Mouse (Mus musculus): ENCODE data around the gene Trip6.
"Not testable (repeated sequence)": the region's sequence is repeated elsewhere in the genome, so short reads cannot be mapped to it uniquely, and the experiment has no call there.

Gene Trip6

DNA sequence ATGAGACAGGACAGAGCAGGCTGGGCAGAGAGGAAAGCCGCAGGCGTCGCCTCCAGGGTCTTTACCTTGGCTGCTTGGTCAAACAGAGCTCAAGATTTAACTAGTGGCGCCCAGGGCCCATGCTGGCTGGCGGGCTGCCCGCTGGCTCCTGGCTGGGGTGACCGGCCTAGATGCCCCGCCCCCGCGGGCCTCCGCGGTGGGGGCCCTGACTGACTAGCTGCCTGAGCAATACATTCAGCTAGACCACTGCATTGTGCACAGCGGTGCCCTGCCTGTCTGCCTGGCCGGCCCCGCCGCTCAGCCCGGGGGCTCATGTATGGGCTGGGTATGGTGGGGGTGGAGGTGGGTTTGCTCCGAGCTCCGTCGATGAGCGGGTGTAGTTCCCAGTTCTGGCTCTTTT, 13.0 kb downstream of the Trip6 start:
- DNase-seq (ENCODE audit: low read depth, low spot score), result no peak

GRCm38 (mm10) chr5:137299240-137299639, 15.0 kb downstream of the Trip6 start:
- no peak for DNase-seq (ENCODE audit: low read depth, low spot score)

- DNase-seq (ENCODE audit: low read depth, low spot score), result no peak
These were observed 17.1 kb downstream of the Trip6 start for GRCm38 (mm10) chr5:137297126-137297525.

DNA sequence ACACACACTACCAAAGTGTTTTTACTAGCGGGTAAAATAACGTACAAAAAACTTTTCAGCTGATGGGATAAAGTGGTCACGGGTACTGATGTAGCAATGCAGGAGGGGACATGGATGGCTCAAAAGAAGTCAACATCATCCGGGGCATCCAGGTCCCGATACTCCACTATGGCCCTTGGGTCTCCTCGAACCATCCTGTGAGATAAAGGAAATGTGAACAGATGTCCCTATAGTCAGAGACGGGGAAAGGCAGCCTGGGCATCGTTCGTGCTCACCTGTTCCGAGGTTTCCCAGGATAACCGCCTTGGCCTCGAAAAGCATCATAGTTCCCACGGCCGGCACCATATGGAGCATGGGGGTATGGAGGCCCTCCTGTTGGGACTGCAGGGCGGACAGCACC, 18.5 kb downstream of the Trip6 start:
- DNase-seq (ENCODE audit: low read depth, low spot score), result no peak

- no peak for DNase-seq (ENCODE audit: low read depth, low spot score)
These were observed 18.9 kb downstream of the Trip6 start for GRCm38 (mm10) chr5:137295296-137295695.

DNA sequence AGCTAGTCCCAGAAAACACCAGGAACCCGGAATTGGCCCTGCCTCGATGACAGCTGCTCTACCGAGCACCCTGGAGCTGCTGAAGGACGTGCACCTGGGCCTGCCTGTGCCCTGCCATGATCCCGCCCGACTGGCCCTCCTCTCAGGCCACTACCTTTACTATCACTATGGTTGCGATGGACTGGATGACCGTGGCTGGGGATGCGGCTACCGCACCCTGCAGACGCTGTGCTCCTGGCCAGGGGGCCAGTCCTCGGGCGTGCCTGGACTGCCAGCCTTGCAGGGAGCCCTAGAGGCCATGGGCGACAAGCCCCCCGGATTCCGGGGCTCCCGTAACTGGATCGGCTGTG, 19.5 kb downstream of the Trip6 start:
- DNase-seq (ENCODE audit: low read depth, low spot score), result no peak

DNA sequence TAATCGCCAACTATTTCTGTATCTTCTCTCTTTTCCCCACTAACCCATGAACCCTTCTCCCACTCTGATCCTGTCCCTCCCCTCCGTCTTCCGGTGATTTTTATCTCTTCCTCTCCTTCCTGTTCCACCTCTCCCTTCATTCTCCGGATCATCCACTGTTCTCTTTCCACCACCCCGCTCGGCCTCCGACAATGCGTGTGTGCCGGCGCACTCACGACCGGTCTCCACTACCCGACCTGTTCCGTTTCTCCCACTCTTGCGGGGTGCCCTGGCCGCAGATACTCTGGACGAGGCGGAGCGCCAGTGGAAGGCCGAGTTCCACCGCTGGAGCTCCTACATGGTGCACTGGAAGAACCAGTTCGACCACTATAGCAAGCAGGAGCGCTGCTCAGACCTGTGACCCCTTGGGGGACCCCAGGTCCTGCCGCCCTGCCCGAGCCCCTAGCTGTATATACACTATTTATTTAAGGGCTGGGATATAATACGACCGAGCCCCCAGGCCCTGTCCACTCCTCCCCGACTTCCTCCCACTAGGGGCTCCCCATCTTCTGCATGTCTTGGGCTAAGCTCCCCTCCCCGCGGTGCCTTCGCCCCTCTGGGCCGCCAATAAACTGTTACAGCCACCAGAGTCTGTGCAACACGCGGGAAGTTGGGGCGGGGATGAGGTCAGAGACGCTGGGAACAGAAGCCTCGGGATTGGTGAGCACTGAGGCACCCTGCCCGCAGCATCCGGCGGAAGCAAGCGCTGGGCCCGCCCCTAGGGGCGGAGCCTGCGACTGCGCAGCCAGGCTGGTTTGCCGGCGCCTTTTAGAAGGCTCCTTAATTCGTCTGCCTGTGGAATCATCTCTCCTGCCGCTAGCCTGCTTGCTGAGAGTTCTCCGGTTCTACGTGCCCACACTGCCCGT, 20.1 kb downstream of the Trip6 start, which contains the start of gene Ufsp1:
Gene Ufsp1, plus strand, starts transcription at position 791 of the 905 bp plus-strand sequence.
- DNase-seq (ENCODE audit: low read depth, low spot score), result peak; percentile 92

DNA sequence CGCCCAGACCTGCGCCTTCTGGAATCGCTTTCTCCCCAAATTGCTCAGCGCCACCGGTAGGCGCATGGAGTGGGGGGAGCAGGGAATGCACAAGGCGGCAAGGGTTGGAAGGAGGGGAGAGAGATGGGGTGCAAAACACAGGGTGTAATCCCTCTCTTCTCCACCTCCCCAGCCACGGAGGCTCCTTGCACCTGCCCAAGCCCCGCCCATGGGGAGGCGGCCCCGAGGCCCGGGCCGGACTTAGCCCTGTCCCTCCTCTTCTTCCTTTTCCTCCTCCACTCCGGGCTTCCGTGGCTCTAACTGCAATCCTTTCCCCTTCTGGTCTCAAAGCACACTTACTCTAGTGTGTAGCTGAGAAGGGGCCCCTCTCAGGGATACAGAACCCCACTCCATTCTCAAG, 20.9 kb downstream of the Trip6 start:
- no peak for DNase-seq (ENCODE audit: low read depth, low spot score)

DNA sequence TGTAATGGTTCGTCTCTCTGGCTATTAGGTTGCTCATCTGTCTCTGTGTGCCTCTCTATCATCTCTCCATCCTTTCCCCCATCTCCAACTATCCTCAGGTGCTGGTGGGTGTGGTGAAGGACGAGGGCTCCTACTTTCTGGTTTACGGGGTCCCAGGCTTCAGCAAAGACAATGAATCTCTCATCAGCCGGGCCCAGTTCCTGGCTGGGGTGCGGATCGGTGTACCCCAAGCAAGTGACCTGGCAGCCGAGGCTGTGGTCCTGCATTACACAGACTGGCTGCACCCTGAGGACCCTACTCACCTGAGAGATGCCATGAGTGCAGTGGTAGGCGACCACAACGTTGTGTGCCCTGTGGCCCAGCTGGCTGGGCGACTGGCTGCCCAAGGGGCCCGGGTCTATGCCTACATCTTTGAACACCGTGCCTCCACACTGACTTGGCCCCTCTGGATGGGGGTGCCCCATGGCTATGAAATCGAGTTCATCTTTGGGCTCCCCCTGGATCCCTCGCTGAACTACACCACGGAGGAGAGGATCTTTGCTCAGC, 22.8 kb downstream of the Trip6 start:
- DNase-seq (ENCODE audit: low read depth, low spot score), result no peak

DNA sequence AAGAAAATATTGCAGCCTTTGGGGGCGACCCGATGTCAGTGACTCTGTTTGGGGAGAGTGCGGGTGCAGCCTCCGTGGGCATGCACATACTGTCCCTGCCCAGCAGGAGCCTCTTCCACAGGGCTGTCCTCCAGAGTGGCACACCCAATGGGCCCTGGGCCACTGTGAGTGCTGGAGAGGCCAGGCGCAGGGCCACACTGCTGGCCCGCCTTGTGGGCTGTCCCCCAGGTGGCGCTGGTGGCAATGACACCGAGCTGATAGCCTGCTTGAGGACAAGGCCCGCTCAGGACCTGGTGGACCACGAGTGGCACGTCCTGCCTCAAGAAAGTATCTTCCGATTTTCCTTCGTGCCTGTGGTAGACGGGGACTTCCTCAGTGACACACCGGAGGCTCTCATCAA, 23.5 kb downstream of the Trip6 start:
- no peak for DNase-seq (ENCODE audit: low read depth, low spot score)

DNA sequence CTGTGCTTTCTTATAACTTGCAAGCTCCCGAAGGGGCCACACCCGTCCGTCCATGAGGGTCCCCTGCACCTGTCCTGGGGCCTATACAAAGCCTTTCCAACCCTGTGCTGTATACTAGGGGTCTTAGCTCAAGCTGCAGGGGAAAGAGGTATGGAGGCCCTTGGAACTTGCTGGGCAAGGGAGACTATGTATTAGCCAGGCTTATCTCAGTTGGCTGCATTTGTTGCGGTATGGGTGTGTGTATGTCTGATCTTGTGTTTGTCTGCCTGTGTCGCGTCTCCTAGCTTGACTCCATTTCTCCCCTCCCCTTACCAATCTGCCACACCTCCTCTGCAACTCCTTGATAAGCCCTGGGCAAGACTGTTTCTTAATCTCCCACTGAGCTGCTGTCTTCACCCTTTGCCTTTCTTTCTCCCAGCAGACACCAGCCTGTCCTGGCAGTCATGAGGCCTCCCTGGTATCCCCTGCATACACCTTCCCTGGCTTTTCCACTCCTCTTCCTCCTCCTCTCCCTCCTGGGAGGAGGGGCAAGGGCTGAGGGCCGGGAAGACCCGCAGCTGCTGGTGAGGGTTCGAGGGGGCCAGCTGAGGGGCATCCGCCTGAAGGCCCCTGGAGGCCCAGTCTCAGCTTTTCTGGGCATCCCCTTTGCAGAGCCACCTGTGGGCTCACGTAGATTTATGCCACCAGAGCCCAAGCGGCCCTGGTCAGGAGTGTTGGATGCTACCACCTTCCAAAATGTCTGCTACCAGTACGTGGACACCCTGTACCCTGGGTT, 24.4 kb downstream of the Trip6 start:
- DNase-seq (ENCODE audit: low read depth, low spot score), result no peak

- no peak for DNase-seq (ENCODE audit: low read depth, low spot score)
These were observed 25.2 kb downstream of the Trip6 start for GRCm38 (mm10) chr5:137288999-137289470.

GRCm38 (mm10) chr5:137287953-137288743, 26.1 kb downstream of the Trip6 start:
- DNase-seq (ENCODE audit: low read depth, low spot score), result no peak

- DNase-seq (ENCODE audit: low read depth, low spot score), result no peak
These were observed 26.9 kb downstream of the Trip6 start, which contains the start of gene Ache for GRCm38 (mm10) chr5:137287032-137287952. Gene Ache (plus strand): TSS chr5:137287519.

DNA sequence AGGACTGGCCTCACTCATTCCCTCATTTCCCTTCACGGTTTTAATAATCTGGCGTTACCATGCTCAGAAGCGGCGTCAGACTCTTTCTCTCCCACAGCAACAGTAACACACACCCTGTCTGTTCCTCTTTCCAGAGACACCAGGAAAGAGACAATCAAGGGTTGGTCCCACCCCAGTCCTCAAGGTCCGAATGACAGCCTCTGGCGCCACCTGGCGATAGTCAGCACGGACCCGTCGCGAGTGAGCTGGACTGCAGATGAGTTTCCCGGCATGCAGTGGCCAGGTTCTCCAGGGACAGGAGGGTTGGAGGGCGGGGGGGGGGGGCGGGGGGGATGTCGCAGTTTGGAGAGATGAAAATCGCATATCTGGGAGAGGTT, 27.6 kb downstream of the Trip6 start:
- peak; percentile 79 for DNase-seq (ENCODE audit: low read depth, low spot score)

- DNase-seq (ENCODE audit: low read depth, low spot score), result no peak
These were observed 28.2 kb downstream of the Trip6 start for GRCm38 (mm10) chr5:137285986-137286385.

GRCm38 (mm10) chr5:137285045-137285444, 29.2 kb downstream of the Trip6 start:
- DNase-seq (ENCODE audit: low read depth, low spot score), result no peak

GRCm38 (mm10) chr5:137284411-137284810, 29.8 kb downstream of the Trip6 start:
- DNase-seq (ENCODE audit: low read depth, low spot score), result not testable (repeated sequence)

GRCm38 (mm10) chr5:137277360-137278342, 36.6 kb downstream of the Trip6 start:
- no peak for DNase-seq (ENCODE audit: low read depth, low spot score)

Data from embryo, embryonic 11.5 days (tissue).